Mouse (Mus musculus) embryonic facial prominence, embryonic 11.5 days (tissue): Measurements from ENCODE around the gene Map7d1. TPM values are rescaled to one million over a fixed set of nuclear protein-coding genes. Genes with fewer than 3 reads are reported as not detected.
A peak's percentile ranks its signal among the peaks of the same experiment; 100 is the strongest.

ENCODE experiments used
- ATAC-seq: fragments of 200-750 bp; cut with Nextera tagmentation; replicated peaks from 2 replicates; pipeline ENCODE4 v1.8.0; 2017; ENCODE audit warnings: low read depth; ENCODE audit not compliant: insufficient number of reproducible peaks, low FRiP score, low TSS enrichment
- DNase-seq: peaks from one replicate; pipeline ENCODE4 v3.0.0-alpha.2; 2015; ENCODE audit warnings: low spot score
- H3K27ac ChIP-seq: fragments of 300-500 bp; sonication (generic); replicated peaks from 2 replicates; pipeline ENCODE4 v1.5.1; 2014; ENCODE audit warnings: mild to moderate bottlenecking, low read depth, low read length, control low read depth
- H3K27me3 ChIP-seq: fragments of 300-500 bp; sonication (generic); 2 replicates; pipeline ENCODE4 v1.6.1; 2014; ENCODE audit warnings: mild to moderate bottlenecking, low read length, moderate library complexity, mixed read lengths; ENCODE audit not compliant: control insufficient read depth, insufficient read depth
- H3K36me3 ChIP-seq: fragments of 300-500 bp; sonication (generic); replicated peaks from 2 replicates; pipeline ENCODE4 v1.6.1; 2014; ENCODE audit warnings: low read depth, mild to moderate bottlenecking, low read length, moderate library complexity, mixed read lengths; ENCODE audit not compliant: control insufficient read depth, insufficient read depth
- H3K4me1 ChIP-seq: fragments of 300-500 bp; sonication (generic); 2 replicates; pipeline ENCODE4 v1.6.1; 2014; ENCODE audit warnings: low read length, mixed read lengths; ENCODE audit not compliant: control insufficient read depth, insufficient read depth
- H3K4me2 ChIP-seq: fragments of 300-500 bp; sonication (generic); 2 replicates; pipeline ENCODE4 v1.6.1; 2014; ENCODE audit warnings: low read depth, mild to moderate bottlenecking, control low read depth, low read length, moderate library complexity
- H3K4me3 ChIP-seq: fragments of 300-500 bp; sonication (generic); 2 replicates; pipeline ENCODE4 v1.5.1; 2014; ENCODE audit warnings: low read depth, low read length, control low read depth
- H3K9ac ChIP-seq: fragments of 300-500 bp; sonication (generic); replicated peaks from 2 replicates; pipeline ENCODE4 v1.6.1; 2014; ENCODE audit warnings: mild to moderate bottlenecking, control low read depth, low read length
- H3K9me3 ChIP-seq: fragments of 300-500 bp; sonication (generic); replicated peaks from 2 replicates; pipeline ENCODE4 v1.6.1; 2016; ENCODE audit warnings: mild to moderate bottlenecking, low read length, inconsistent platforms, mixed read lengths; ENCODE audit not compliant: control insufficient read depth
- WGBS: fragments of 180-500 bp; shearing (Covaris S2); extraction: QIAGEN DNeasy Blood & Tissue Kit; methylation state at CpG from one replicate; pipeline ENCODE4 v1.1.7; 2014; 5-methylcytosine and 5-hydroxymethylcytosine counted together
- polyA plus RNA-seq: library from polyadenylated mRNA; unstranded; fragments of >200 nt; fragmentation: Nextera tagmentation; extraction: Ambion mirVana; gene quantifications from 2 replicates; pipeline ENCODE4 v1.2.1, GENCODE M21; 2014

Map7d1 gene
- polyA plus RNA-seq: 47.0 and 54.1 TPM in 2 replicates

- DNase-seq (peak; percentile 85), ATAC-seq (peak; percentile 71)
- no peaks in the 10 kb centered on the region for H3K9me3 ChIP-seq
- peak within 1 kb of the TSS; percentile 94 for H3K27ac ChIP-seq
- no peaks in the 10 kb centered on the region for H3K27me3 ChIP-seq
- under 1% methylated on average over 54 of the region's 59 CpGs for WGBS
- no peaks in the 10 kb centered on the region for H3K36me3 ChIP-seq
- H3K9ac ChIP-seq: peak within 1 kb of the TSS; percentile 99
- peaks cover 41% of the 10 kb centered on the region for H3K4me1 ChIP-seq
- H3K4me3 ChIP-seq: peak within 1 kb of the TSS; percentile 99
- H3K4me2 ChIP-seq: peak within 1 kb of the TSS; percentile 94
Measured at GRCm38 (mm10) chr4:126256131-126256791, at the start of gene Map7d1. Map7d1 (minus strand) TSS chr4:126256343.

DNA sequence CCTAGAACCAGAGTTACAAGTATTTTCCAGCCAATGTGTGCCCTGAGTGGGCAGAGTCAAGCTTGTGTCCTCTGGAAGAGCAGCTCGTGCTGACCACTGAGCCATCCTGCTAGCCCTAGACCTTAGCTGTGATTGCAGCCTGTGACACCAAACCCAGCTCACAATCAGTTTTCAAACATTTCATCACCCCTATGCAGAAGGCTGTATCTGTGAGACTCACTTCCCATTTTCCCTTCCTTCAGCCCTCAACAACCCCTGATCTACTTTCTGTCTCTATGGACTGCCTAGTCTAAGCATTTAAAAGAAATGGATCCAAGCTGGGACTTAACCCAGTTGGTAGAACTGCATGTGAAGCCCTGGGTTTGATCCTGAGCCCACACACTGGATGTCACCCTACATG is 49.3 kb upstream of the Map7d1 start:
- Histone ChIP-seq H3K4me3 (no peak overlapping the region), H3K36me3 (no peaks in the 10 kb centered on the region), H3K9me3 (0 out of 2 replicates have a peak, but pooled peaks cover 2% of the 10 kb centered on the region), H3K27ac (no peak overlapping the region), H3K4me1 (peaks cover 16% of the 10 kb centered on the region), H3K27me3 (peaks cover 11% of the 10 kb centered on the region; the same call in 1 of the 2 replicates), H3K9ac (no peak overlapping the region), H3K4me2 (no peak overlapping the region)
- ATAC-seq (no peak), DNase-seq (no peak)
- WGBS: 100% methylated on average over 1 of the region's 1 CpGs

- ATAC-seq: no peak
- Histone ChIP-seq H3K4me1 (peaks cover 16% of the 10 kb centered on the region), H3K4me2 (no peak overlapping the region), H3K9ac (no peak overlapping the region), H3K36me3 (no peaks in the 10 kb centered on the region), H3K27me3 (peaks cover 11% of the 10 kb centered on the region; the same call in 1 of the 2 replicates), H3K9me3 (0 out of 2 replicates have a peak, but pooled peaks cover 2% of the 10 kb centered on the region), H3K27ac (no peak overlapping the region), H3K4me3 (no peak overlapping the region)
- DNase-seq: no peak
- WGBS: 61% methylated on average over 4 of the region's 4 CpGs
Measured at GRCm38 (mm10) chr4:126303877-126304276, 47.7 kb upstream of the Map7d1 start.

GRCm38 (mm10) chr4:126301584-126302309 is 45.6 kb upstream of the Map7d1 start:
- Histone ChIP-seq H3K4me1 (peaks cover 22% of the 10 kb centered on the region), H3K4me3 (peak overlapping the region; percentile 35), H3K4me2 (peak overlapping the region; percentile 83), H3K9me3 (0 out of 2 replicates have a peak, but pooled peaks cover 2% of the 10 kb centered on the region), H3K9ac (peak overlapping the region; percentile 53), H3K27me3 (peaks cover 15% of the 10 kb centered on the region; the same call in 1 of the 2 replicates), H3K36me3 (no peaks in the 10 kb centered on the region), H3K27ac (peak overlapping the region; percentile 56; the same call in 1 of the 2 replicates)
- ATAC-seq (peak; percentile 47; the same call in 1 of the 2 replicates), DNase-seq (peak; percentile 46)
- 4% methylated on average over 27 of the region's 27 CpGs for WGBS

GRCm38 (mm10) chr4:126300916-126301583 is 44.9 kb upstream of the Map7d1 start:
- Histone ChIP-seq H3K9me3 (0 out of 2 replicates have a peak, but pooled peaks cover under 1% of the 10 kb centered on the region), H3K36me3 (no peaks in the 10 kb centered on the region), H3K27ac (peak overlapping the region; percentile 52), H3K27me3 (peaks cover 15% of the 10 kb centered on the region; the same call in 1 of the 2 replicates), H3K9ac (peak overlapping the region; percentile 53), H3K4me1 (peaks cover 25% of the 10 kb centered on the region), H3K4me2 (peak overlapping the region; percentile 83), H3K4me3 (peak overlapping the region; percentile 35)
- WGBS: 1% methylated on average over 48 of the region's 50 CpGs
- peak; percentile 79 for DNase-seq
- ATAC-seq: peak; percentile 49

GRCm38 (mm10) chr4:126296617-126297101 is 40.5 kb upstream of the Map7d1 start:
- H3K4me1 ChIP-seq: peaks cover 20% of the 10 kb centered on the region
- H3K27me3 ChIP-seq: peaks cover 10% of the 10 kb centered on the region; the same call in 1 of the 2 replicates
- H3K4me3 ChIP-seq: peak overlapping the region; percentile 22
- peak overlapping the region; percentile 63 for H3K9ac ChIP-seq
- ATAC-seq (no peak), DNase-seq (peak; percentile 76)
- H3K27ac ChIP-seq: peak overlapping the region; percentile 41; the same call in 1 of the 2 replicates
- under 1% methylated on average over 34 of the region's 34 CpGs for WGBS
- no peaks in the 10 kb centered on the region for H3K9me3 ChIP-seq
- H3K36me3 ChIP-seq: no peaks in the 10 kb centered on the region
- H3K4me2 ChIP-seq: peak overlapping the region; percentile 66

DNA sequence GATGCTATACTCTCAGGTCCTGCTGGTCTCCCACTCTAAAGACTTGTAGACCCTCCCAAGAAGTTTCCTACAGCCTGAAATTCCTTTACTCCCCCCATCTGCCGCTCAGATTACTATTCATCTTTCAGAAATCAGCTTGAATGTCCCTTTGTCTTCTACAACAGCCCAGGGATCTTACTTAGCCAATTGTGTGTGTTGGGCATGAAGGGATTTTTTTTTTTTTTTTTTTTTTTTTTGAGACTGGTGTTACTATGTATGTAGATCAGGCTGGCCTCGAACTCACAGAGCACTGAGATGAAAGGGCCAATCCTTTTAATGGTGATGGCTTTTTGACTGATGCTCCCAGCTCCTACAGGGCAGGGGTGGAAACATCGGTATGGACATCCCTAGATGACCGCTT is 39.8 kb upstream of the Map7d1 start:
- no peak for ATAC-seq
- Histone ChIP-seq H3K9ac (no peak overlapping the region), H3K9me3 (no peaks in the 10 kb centered on the region), H3K4me1 (peaks cover 16% of the 10 kb centered on the region), H3K4me3 (no peak overlapping the region), H3K4me2 (peak overlapping the region; percentile 66; the same call in 1 of the 2 replicates), H3K27me3 (peaks cover 4% of the 10 kb centered on the region; the same call in 1 of the 2 replicates), H3K27ac (no peak overlapping the region), H3K36me3 (no peaks in the 10 kb centered on the region)
- no peak for DNase-seq
- WGBS: 44% methylated on average over 4 of the region's 4 CpGs
